In the genomic region with DNA sequence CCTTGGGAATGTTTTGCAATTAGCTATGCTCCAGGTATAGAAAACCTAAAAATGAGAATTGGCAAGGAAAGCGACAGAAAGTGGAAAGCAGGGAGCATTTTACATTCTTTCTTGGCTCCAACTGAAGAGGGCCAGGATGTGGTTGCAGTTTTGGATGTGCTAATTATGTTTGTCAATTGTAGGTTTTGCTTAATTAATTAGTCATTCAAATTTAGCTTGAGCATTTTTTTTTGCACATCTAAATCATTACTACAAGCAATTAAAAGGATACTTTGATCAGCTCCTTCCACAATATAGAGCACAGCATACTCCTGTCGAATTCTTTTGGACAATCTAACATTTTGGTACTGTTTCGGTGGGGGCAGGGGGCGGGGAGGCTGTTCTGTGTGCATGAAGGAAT, we compare ENCODE assay signal across 36 mouse cellular contexts. TPM values are rescaled to one million over a fixed set of nuclear protein-coding genes. Genes with fewer than 3 reads are reported as not detected.
"Had no signal": no experiment of that assay in that cellular context is flagged by ENCODE, and none has a peak within 500 bp of the region (broad histone marks: within the 10 kb centered on the region; RNA-seq: fewer than 3 reads in every experiment).

No protein-coding gene starts in this region.

- H3K27ac ChIP-seq: limb, embryonic 10.5 days; limb, embryonic 12.5 days; limb, embryonic 13.5 days; limb, embryonic 15.5 days; liver, embryonic 12.5 days; liver, embryonic 13.5 days; liver, embryonic 14.5 days; liver, embryonic 15.5 days; lung, embryonic 15.5 days; macrophage; midbrain, embryonic 10.5 days; midbrain, embryonic 12.5 days; midbrain, embryonic 13.5 days; midbrain, embryonic 15.5 days; neural tube, embryonic 12.5 days; neural tube, embryonic 13.5 days had no signal

- H3K36me3 ChIP-seq: limb, embryonic 10.5 days; limb, embryonic 12.5 days; limb, embryonic 13.5 days; limb, embryonic 15.5 days; liver, embryonic 12.5 days; liver, embryonic 13.5 days; liver, embryonic 15.5 days; lung, embryonic 15.5 days; midbrain, embryonic 10.5 days; midbrain, embryonic 12.5 days; midbrain, embryonic 13.5 days; midbrain, embryonic 15.5 days; neural tube, embryonic 12.5 days; neural tube, embryonic 13.5 days had no signal

- H3K9ac ChIP-seq: limb, embryonic 12.5 days; limb, embryonic 13.5 days; limb, embryonic 15.5 days; liver, embryonic 12.5 days; liver, embryonic 13.5 days; liver, embryonic 14.5 days; liver, embryonic 15.5 days; liver, postnatal 0 days; lung, embryonic 14.5 days; lung, embryonic 15.5 days; midbrain, embryonic 12.5 days; midbrain, embryonic 13.5 days; midbrain, embryonic 15.5 days; neural tube, embryonic 12.5 days; neural tube, embryonic 13.5 days had no signal

- ATAC-seq: liver, embryonic 12.5 days; liver, postnatal 0 days; lung, postnatal 0 days; midbrain, embryonic 13.5 days; midbrain, embryonic 15.5 days; midbrain, embryonic 16.5 days had no signal

- DNase-seq: left cerebral cortex, postnatal 4 days; liver; liver, embryonic 13.5 days; liver, postnatal 0 days; lung, adult 18-20 months; lung, adult 2 months; lung, embryonic 14.5 days; lung, postnatal 10 days; lung, postnatal 14 days; lung, postnatal 36 days; lung, postnatal 4 days; midbrain, embryonic 14.5 days had no signal

- H3K4me2 ChIP-seq: limb, embryonic 12.5 days; limb, embryonic 13.5 days; limb, embryonic 15.5 days; liver, embryonic 11.5 days; liver, embryonic 12.5 days; liver, embryonic 13.5 days; liver, embryonic 15.5 days; lung, embryonic 14.5 days; lung, embryonic 15.5 days; midbrain, embryonic 11.5 days; midbrain, embryonic 12.5 days; midbrain, embryonic 13.5 days; midbrain, embryonic 15.5 days; neural tube, embryonic 12.5 days; neural tube, embryonic 13.5 days had no signal

- H3K4me1 ChIP-seq: limb, embryonic 10.5 days; limb, embryonic 12.5 days; limb, embryonic 13.5 days; limb, embryonic 15.5 days; liver, embryonic 12.5 days; liver, embryonic 13.5 days; liver, embryonic 15.5 days; lung, embryonic 15.5 days; megakaryocyte, embryonic 14.5 days; midbrain, embryonic 10.5 days; midbrain, embryonic 12.5 days; midbrain, embryonic 13.5 days; midbrain, embryonic 15.5 days; neural tube, embryonic 12.5 days had no signal

- H3K4me3 ChIP-seq: limb, embryonic 10.5 days; limb, embryonic 12.5 days; limb, embryonic 13.5 days; limb, embryonic 15.5 days; liver, embryonic 12.5 days; liver, embryonic 13.5 days; liver, embryonic 15.5 days; lung, embryonic 15.5 days; megakaryocyte, embryonic 14.5 days; midbrain, embryonic 10.5 days; midbrain, embryonic 12.5 days; midbrain, embryonic 13.5 days; midbrain, embryonic 15.5 days; myocyte; neural tube, embryonic 12.5 days; neural tube, embryonic 13.5 days had no signal

- H3K9me3 ChIP-seq: limb, embryonic 10.5 days; limb, embryonic 12.5 days; limb, embryonic 13.5 days; limb, embryonic 15.5 days; liver, embryonic 12.5 days; liver, embryonic 13.5 days; liver, embryonic 15.5 days; lung, embryonic 15.5 days; megakaryocyte, embryonic 14.5 days; midbrain, embryonic 10.5 days; midbrain, embryonic 12.5 days; midbrain, embryonic 13.5 days; midbrain, embryonic 15.5 days; neural tube, embryonic 12.5 days; neural tube, embryonic 13.5 days had no signal

- H3K27me3 ChIP-seq: limb, embryonic 12.5 days; limb, embryonic 13.5 days; limb, embryonic 15.5 days; liver, embryonic 12.5 days; liver, embryonic 13.5 days; liver, embryonic 15.5 days; lung, embryonic 15.5 days; megakaryocyte, embryonic 14.5 days; midbrain, embryonic 12.5 days; midbrain, embryonic 13.5 days; midbrain, embryonic 15.5 days; neural tube, embryonic 12.5 days; neural tube, embryonic 13.5 days had no signal

RNA-seq across cellular contexts. Expression of gene Gnao1, which starts 53.8 kb away (rescaled TPM):
- total RNA-seq: megakaryocyte progenitor cell, adult 5-6 weeks; megakaryocyte, adult 5-6 weeks; megakaryocyte-erythroid progenitor cell, adult 5-6 weeks had no signal
- polyA plus RNA-seq: macrophage had no signal
